Mouse (Mus musculus) liver, adult 2 months (tissue): ENCODE results near the gene Icmt.

Experiments used
- CTCF ChIP-seq: fragments of 200-500 bp; IDR thresholded peaks from 2 replicates; pipeline ENCODE4 v1.5.1; 2011; ENCODE audit warnings: low read depth, low read length, control low read depth
- POLR2A ChIP-seq: fragments of 200-500 bp; IDR thresholded peaks from 2 replicates; pipeline ENCODE4 v1.6.1; 2011; ENCODE audit warnings: low read length, control low read depth; ENCODE audit not compliant: insufficient read depth; ENCODE audit errors: extremely low read depth

- TF ChIP-seq CTCF (peak; percentile 66), POLR2A (no peak)
Measured at GRCm38 (mm10) chr4:152343296-152343695, 46.3 kb downstream of the Icmt start.
